Mouse (Mus musculus): ENCODE measurements around the gene Tars2.

DNA sequence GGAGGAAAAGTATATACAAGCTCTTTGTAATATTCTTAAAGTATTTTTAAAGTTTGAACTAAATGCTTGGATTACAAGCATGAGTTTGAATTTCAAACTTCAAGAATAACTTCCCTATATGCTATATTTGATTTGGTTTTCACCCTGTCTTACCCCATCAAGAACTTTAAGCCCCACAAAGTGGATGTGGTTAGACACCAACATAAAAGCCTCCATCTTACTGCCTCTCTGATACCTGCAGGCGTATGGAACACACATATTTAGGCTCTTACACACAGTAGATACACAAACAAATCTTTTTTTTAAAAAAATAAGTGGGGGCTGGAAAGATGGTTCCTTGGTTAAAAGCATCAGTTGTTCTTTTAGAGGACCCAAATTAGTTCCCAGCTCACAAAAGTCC lies 34.3 kb upstream of the Tars2 start:
- no peak for TF ChIP-seq CTCF (IDR thresholded peaks at IDR 0.05; ENCODE audit: control insufficient read depth, insufficient read depth, low read length)
- TF ChIP-seq POLR2A (IDR thresholded peaks at IDR 0.05; ENCODE audit: borderline replicate concordance, control insufficient read depth, low read depth, low read length) = no peak

All from bone marrow, adult 2 months (tissue).